Mouse (Mus musculus): ENCODE measurements around the gene Ccdc191. TPM values are rescaled to one million over a fixed set of nuclear protein-coding genes. Genes with fewer than 3 reads are reported as not detected.
A peak's percentile ranks its signal among the peaks of the same experiment; 100 is the strongest.

The Ccdc191 gene
- total RNA-seq, 2 experiments from 2014 or later: 1.2 to 2.0 TPM

- no peak for DNase-seq
Observed at GRCm38 (mm10) chr16:43986299-43986698, 96.7 kb downstream of the Ccdc191 start.

- no peak for DNase-seq
Observed at GRCm38 (mm10) chr16:43994623-43995022, 105.0 kb downstream of the Ccdc191 start.

- DNase-seq: no peak
Observed at GRCm38 (mm10) chr16:43999111-43999510, 109.5 kb downstream of the Ccdc191 start.

- no peak for DNase-seq
Observed at GRCm38 (mm10) chr16:43999541-43999940, 109.9 kb downstream of the Ccdc191 start.

GRCm38 (mm10) chr16:44002086-44002485 lies 112.5 kb downstream of the Ccdc191 start:
- peak; percentile 13 for DNase-seq

GRCm38 (mm10) chr16:44011010-44011409 lies 121.4 kb downstream of the Ccdc191 start:
- no peak for DNase-seq

Small RNA genes within 50 kb of the gene (microRNA-seq; reads per million reads assigned to microRNA genes)
- gene Mir3470b: 0 reads per million in 2 experiments

Other genes with a start within 250 kb of the Ccdc191 start
- not detected for gene Tigit, start 225.7 kb upstream of the Ccdc191 start, total RNA-seq (2021)
- gene Drd3, start 135.8 kb upstream of the Ccdc191 start, total RNA-seq (2021): not detected
- gene Qtrt2, start 37.0 kb downstream of the Ccdc191 start, total RNA-seq (2021): 10 to 100 TPM; 23.2 to 29.8 TPM
- 1 to 10 TPM; 1.8 to 2.2 TPM for gene Zdhhc23, start 90.0 kb downstream of the Ccdc191 start, total RNA-seq (2021)
- gene Gramd1c, start 173.5 kb downstream of the Ccdc191 start, total RNA-seq (2021): 1 to 10 TPM; 1.6 to 2.2 TPM
- gene Atp6v1a, start 249.9 kb downstream of the Ccdc191 start, total RNA-seq (2021): 10 to 100 TPM; 49.8 to 52.8 TPM